Mouse (Mus musculus): ENCODE measurements around the gene Wwox. TPM values are rescaled to one million over a fixed set of nuclear protein-coding genes. Genes with fewer than 3 reads are reported as not detected.

Wwox gene
- polyA plus RNA-seq, 1 experiment = 12.4 TPM

GRCm38 (mm10) chr8:115186121-115186811 is 746.8 kb downstream of the Wwox start:
- Histone ChIP-seq H3K4me3 (ENCODE audit: insufficient read depth, low read length) (no peak overlapping the region), H3K27ac (ENCODE audit: insufficient read depth, low read depth, low read length) (no peak overlapping the region), H3K4me1 (ENCODE audit: control insufficient read depth, insufficient read depth, low read length) (peaks cover 7% of the 10 kb centered on the region)
- TF ChIP-seq CTCF (IDR thresholded peaks at IDR 0.05; ENCODE audit: low read depth, low read length) (no peak), POLR2A (IDR thresholded peaks at IDR 0.05; ENCODE audit: borderline replicate concordance, low read depth, low read length) (no peak)

GRCm38 (mm10) chr8:115186882-115187281 is 747.4 kb downstream of the Wwox start:
- TF ChIP-seq CTCF (IDR thresholded peaks at IDR 0.05; ENCODE audit: low read depth, low read length) = no peak
- TF ChIP-seq POLR2A (IDR thresholded peaks at IDR 0.05; ENCODE audit: borderline replicate concordance, low read depth, low read length) = no peak
- no peak overlapping the region for H3K4me3 ChIP-seq (ENCODE audit: insufficient read depth, low read length)
- peaks cover 7% of the 10 kb centered on the region for H3K4me1 ChIP-seq (ENCODE audit: control insufficient read depth, insufficient read depth, low read length)
- no peak overlapping the region for H3K27ac ChIP-seq (ENCODE audit: insufficient read depth, low read depth, low read length)

GRCm38 (mm10) chr8:115188446-115188845 is 749.0 kb downstream of the Wwox start:
- TF ChIP-seq CTCF (IDR thresholded peaks at IDR 0.05; ENCODE audit: low read depth, low read length) (no peak), POLR2A (IDR thresholded peaks at IDR 0.05; ENCODE audit: borderline replicate concordance, low read depth, low read length) (no peak)
- Histone ChIP-seq H3K4me1 (ENCODE audit: control insufficient read depth, insufficient read depth, low read length) (peaks cover 7% of the 10 kb centered on the region), H3K4me3 (ENCODE audit: insufficient read depth, low read length) (no peak overlapping the region), H3K27ac (ENCODE audit: insufficient read depth, low read depth, low read length) (no peak overlapping the region)

GRCm38 (mm10) chr8:115189836-115190235 is 750.4 kb downstream of the Wwox start:
- H3K4me1 ChIP-seq (ENCODE audit: control insufficient read depth, insufficient read depth, low read length) = peaks cover 7% of the 10 kb centered on the region
- TF ChIP-seq POLR2A (IDR thresholded peaks at IDR 0.05; ENCODE audit: borderline replicate concordance, low read depth, low read length) (no peak), CTCF (IDR thresholded peaks at IDR 0.05; ENCODE audit: low read depth, low read length) (no peak)
- H3K27ac ChIP-seq (ENCODE audit: insufficient read depth, low read depth, low read length) = no peak overlapping the region
- no peak overlapping the region for H3K4me3 ChIP-seq (ENCODE audit: insufficient read depth, low read length)

- TF ChIP-seq POLR2A (IDR thresholded peaks at IDR 0.05; ENCODE audit: borderline replicate concordance, low read depth, low read length) (no peak), CTCF (IDR thresholded peaks at IDR 0.05; ENCODE audit: low read depth, low read length) (no peak)
- Histone ChIP-seq H3K4me3 (ENCODE audit: insufficient read depth, low read length) (no peak overlapping the region), H3K4me1 (ENCODE audit: control insufficient read depth, insufficient read depth, low read length) (peaks cover 2% of the 10 kb centered on the region; the same call in 1 of the 2 replicates)
Observed at GRCm38 (mm10) chr8:115193767-115194166, 754.3 kb downstream of the Wwox start.

GRCm38 (mm10) chr8:115195334-115195733 is 755.9 kb downstream of the Wwox start:
- TF ChIP-seq POLR2A (IDR thresholded peaks at IDR 0.05; ENCODE audit: borderline replicate concordance, low read depth, low read length) (no peak), CTCF (IDR thresholded peaks at IDR 0.05; ENCODE audit: low read depth, low read length) (no peak)
- Histone ChIP-seq H3K4me1 (ENCODE audit: control insufficient read depth, insufficient read depth, low read length) (no peaks in the 10 kb centered on the region), H3K4me3 (ENCODE audit: insufficient read depth, low read length) (no peak overlapping the region), H3K27ac (ENCODE audit: insufficient read depth, low read depth, low read length) (no peak overlapping the region)

More at GRCm38 (mm10) chr8:115193767-115194166, 754.3 kb downstream of the Wwox start:
- no peak overlapping the region for H3K27ac ChIP-seq (ENCODE audit: insufficient read depth, low read depth, low read length)

GRCm38 (mm10) chr8:115196859-115197258 is 757.4 kb downstream of the Wwox start:
- H3K27ac ChIP-seq (ENCODE audit: insufficient read depth, low read depth, low read length) = no peak overlapping the region
- H3K4me3 ChIP-seq (ENCODE audit: insufficient read depth, low read length) = no peak overlapping the region
- no peaks in the 10 kb centered on the region for H3K4me1 ChIP-seq (ENCODE audit: control insufficient read depth, insufficient read depth, low read length)
- TF ChIP-seq POLR2A (IDR thresholded peaks at IDR 0.05; ENCODE audit: borderline replicate concordance, low read depth, low read length) (no peak), CTCF (IDR thresholded peaks at IDR 0.05; ENCODE audit: low read depth, low read length) (no peak)

- Histone ChIP-seq H3K27ac (ENCODE audit: insufficient read depth, low read depth, low read length) (no peak overlapping the region), H3K4me1 (ENCODE audit: control insufficient read depth, insufficient read depth, low read length) (no peaks in the 10 kb centered on the region), H3K4me3 (ENCODE audit: insufficient read depth, low read length) (no peak overlapping the region)
- TF ChIP-seq CTCF (IDR thresholded peaks at IDR 0.05; ENCODE audit: low read depth, low read length) (no peak), POLR2A (IDR thresholded peaks at IDR 0.05; ENCODE audit: borderline replicate concordance, low read depth, low read length) (no peak)
Observed at GRCm38 (mm10) chr8:115199204-115199603, 759.7 kb downstream of the Wwox start.

- Histone ChIP-seq H3K4me1 (ENCODE audit: control insufficient read depth, insufficient read depth, low read length) (no peaks in the 10 kb centered on the region), H3K27ac (ENCODE audit: insufficient read depth, low read depth, low read length) (no peak overlapping the region), H3K4me3 (ENCODE audit: insufficient read depth, low read length) (no peak overlapping the region)
- TF ChIP-seq CTCF (IDR thresholded peaks at IDR 0.05; ENCODE audit: low read depth, low read length) (no peak), POLR2A (IDR thresholded peaks at IDR 0.05; ENCODE audit: borderline replicate concordance, low read depth, low read length) (no peak)
Observed at GRCm38 (mm10) chr8:115199616-115200150, 760.2 kb downstream of the Wwox start.

- no peaks in the 10 kb centered on the region for H3K4me1 ChIP-seq (ENCODE audit: control insufficient read depth, insufficient read depth, low read length)
- H3K27ac ChIP-seq (ENCODE audit: insufficient read depth, low read depth, low read length) = no peak overlapping the region
- TF ChIP-seq CTCF (IDR thresholded peaks at IDR 0.05; ENCODE audit: low read depth, low read length) (no peak), POLR2A (IDR thresholded peaks at IDR 0.05; ENCODE audit: borderline replicate concordance, low read depth, low read length) (no peak)
- H3K4me3 ChIP-seq (ENCODE audit: insufficient read depth, low read length) = no peak overlapping the region
Observed at GRCm38 (mm10) chr8:115201726-115202125, 762.3 kb downstream of the Wwox start.
